In the genomic region with DNA sequence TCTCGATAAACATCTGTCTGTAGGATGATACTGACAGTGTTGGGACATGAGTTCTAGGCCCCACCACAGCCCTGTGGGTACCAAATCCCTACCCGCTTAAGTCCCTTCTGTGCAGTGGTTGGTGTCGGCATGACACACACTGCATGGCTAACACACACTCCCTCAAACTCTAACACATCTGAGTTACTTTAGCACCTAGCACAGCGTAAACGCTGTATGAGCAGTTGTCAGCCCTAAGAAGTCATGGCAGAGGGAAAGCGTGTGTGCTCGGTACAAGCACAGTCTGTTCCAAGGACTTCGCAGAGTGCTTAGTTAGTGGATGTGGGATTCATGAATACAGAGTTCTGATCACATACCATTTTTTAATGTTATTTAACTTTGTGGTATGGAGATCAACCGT, we compare ENCODE assay signal across 11 mouse cellular contexts. TPM values are rescaled to one million over a fixed set of nuclear protein-coding genes. Genes with fewer than 3 reads are reported as not detected.
DNase-seq lines count a peak whose midpoint lies in the region; ATAC-seq and TF ChIP-seq lines count a peak whose summit lies in the region.
"Had no signal": no experiment of that assay in that cellular context is flagged by ENCODE, and none has a peak within 500 bp of the region (broad histone marks: within the 10 kb centered on the region; RNA-seq: fewer than 3 reads in every experiment).

No protein-coding gene starts in this region.

- no peak for ATAC-seq in embryonic facial prominence, embryonic 15.5 days (ENCODE audit: insufficient number of reproducible peaks, low FRiP score, low TSS enrichment, low read depth)
- ATAC-seq: midbrain, embryonic 15.5 days had no signal

- H3K27ac ChIP-seq in heart, embryonic 10.5 days, result peak overlapping the region; percentile 77; the same call in 1 of the 2 replicates
- peak overlapping the region; percentile 63; the same call in 1 of the 2 replicates for H3K27ac ChIP-seq in layer of hippocampus, adult 2 months
- peak overlapping the region; percentile 75; the same call in 1 of the 2 replicates for H3K27ac ChIP-seq in embryonic facial prominence, embryonic 15.5 days (replicated peaks)
- H3K27ac ChIP-seq: midbrain, embryonic 15.5 days; neural tube, embryonic 13.5 days had no signal

- H3K27me3 ChIP-seq in heart, embryonic 10.5 days (ENCODE audit: insufficient read depth, poor library complexity, severe bottlenecking), result no peaks in the 10 kb centered on the region
- H3K27me3 ChIP-seq in E14TG2a.4 (ENCODE audit: insufficient read depth, low read length), result no peaks in the 10 kb centered on the region
- H3K27me3 ChIP-seq in embryonic facial prominence, embryonic 15.5 days, result no peaks in the 10 kb centered on the region
- H3K27me3 ChIP-seq: midbrain, embryonic 15.5 days; neural tube, embryonic 13.5 days had no signal

- TF ChIP-seq CTCF in layer of hippocampus, adult 2 months (conservative IDR thresholded peaks at IDR 0.05), result no peak
- no peak for TF ChIP-seq CTCF in E14TG2a.4 (conservative IDR thresholded peaks at IDR 0.05; ENCODE audit: low read length)

- DNase-seq in heart, embryonic 10.5 days (ENCODE audit: low spot score), result no peak
- no peak for DNase-seq in heart, adult 8-10 months (ENCODE audit: low spot score)
- no peak for DNase-seq in layer of hippocampus, adult 2 months (ENCODE audit: low spot score in 2 of 2)
- no peak for DNase-seq in layer of hippocampus, postnatal 10 days (ENCODE audit: low spot score in 2 of 2)
- no peak for DNase-seq in thymus, adult 18-20 months
- DNase-seq in urinary bladder, adult 2 months (ENCODE audit: low spot score), result no peak

- H3K9me3 ChIP-seq in heart, embryonic 10.5 days, result no peaks in the 10 kb centered on the region
- H3K9me3 ChIP-seq in E14TG2a.4 (ENCODE audit: low read length), result no peaks in the 10 kb centered on the region
- H3K9me3 ChIP-seq in embryonic facial prominence, embryonic 15.5 days (replicated peaks), result no peaks in the 10 kb centered on the region
- H3K9me3 ChIP-seq: G1E; midbrain, embryonic 15.5 days; neural tube, embryonic 13.5 days had no signal

- no peak overlapping the region for H3K4me3 ChIP-seq in heart, embryonic 10.5 days
- no peak overlapping the region for H3K4me3 ChIP-seq in layer of hippocampus, adult 2 months
- peak overlapping the region; percentile 54; the same call in 1 of the 2 replicates for H3K4me3 ChIP-seq in E14TG2a.4 (replicated peaks; ENCODE audit: low read length)
- no peak overlapping the region for H3K4me3 ChIP-seq in embryonic facial prominence, embryonic 15.5 days (replicated peaks)
- H3K4me3 ChIP-seq: midbrain, embryonic 15.5 days; neural tube, embryonic 13.5 days had no signal

- no peak overlapping the region for H3K9ac ChIP-seq in embryonic facial prominence, embryonic 15.5 days
- H3K9ac ChIP-seq: midbrain, embryonic 15.5 days; neural tube, embryonic 13.5 days had no signal

- H3K4me2 ChIP-seq in embryonic facial prominence, embryonic 15.5 days (replicated peaks), result no peak overlapping the region
- H3K4me2 ChIP-seq: midbrain, embryonic 15.5 days; neural tube, embryonic 13.5 days had no signal

- peaks cover 21% of the 10 kb centered on the region; the same call in 1 of the 2 replicates for H3K36me3 ChIP-seq in heart, embryonic 10.5 days
- no peaks in the 10 kb centered on the region for H3K36me3 ChIP-seq in E14TG2a.4 (ENCODE audit: insufficient read depth, low read length)
- H3K36me3 ChIP-seq in embryonic facial prominence, embryonic 15.5 days, result no peaks in the 10 kb centered on the region
- H3K36me3 ChIP-seq: midbrain, embryonic 15.5 days had no signal

- WGBS in heart, embryonic 10.5 days, result 91% methylated on average over 9 of the region's 9 CpGs
- 91% methylated on average over 9 of the region's 9 CpGs for WGBS in embryonic facial prominence, embryonic 15.5 days

- peaks cover 23% of the 10 kb centered on the region for H3K4me1 ChIP-seq in heart, embryonic 10.5 days
- peaks cover 20% of the 10 kb centered on the region for H3K4me1 ChIP-seq in E14TG2a.4 (replicated peaks; ENCODE audit: low read depth, low read length)
- H3K4me1 ChIP-seq in embryonic facial prominence, embryonic 15.5 days, result peaks cover 14% of the 10 kb centered on the region
- H3K4me1 ChIP-seq: midbrain, embryonic 15.5 days; neural tube, embryonic 13.5 days had no signal

RNA-seq across cellular contexts. Expression of gene Strn3, which starts 38.1 kb away (rescaled TPM):
- polyA plus RNA-seq in heart, embryonic 10.5 days (2016; fragmentation: Nextera tagmentation; extraction: Ambion mirVana), result 37.6 and 39.3 TPM in 2 replicates
- 100 to 1,000 TPM in 2 of 4 experiments, 10 to 100 TPM in 2; 96.2 to 109 (median 103) TPM for total RNA-seq in heart, adult 8-10 months (2022)
- 10 to 100 TPM; 90.6 to 92.0 TPM for total RNA-seq in layer of hippocampus, adult 2 months (2021)
- 10 to 100 TPM; 80.5 to 82.6 TPM for total RNA-seq in layer of hippocampus, postnatal 10 days (2021)
- polyA plus RNA-seq in embryonic facial prominence, embryonic 15.5 days (2015; fragmentation: Nextera tagmentation; extraction: Ambion mirVana), result 49.7 and 53.3 TPM in 2 replicates
- 57.3 and 66.6 TPM in 2 replicates for polyA plus RNA-seq in urinary bladder, adult 2 months (2012; rRNA removed)

RNA-seq across cellular contexts. Expression of gene Ap4s1, which starts 39.0 kb away (rescaled TPM):
- 34.9 and 36.2 TPM in 2 replicates for polyA plus RNA-seq in heart, embryonic 10.5 days (2016; fragmentation: Nextera tagmentation; extraction: Ambion mirVana)
- 10 to 100 TPM; 53.3 to 65.5 (median 58.8) TPM for total RNA-seq in heart, adult 8-10 months (2022)
- total RNA-seq in layer of hippocampus, adult 2 months (2021), result 10 to 100 TPM; 43.7 to 44.7 TPM
- 10 to 100 TPM; 39.3 to 39.5 TPM for total RNA-seq in layer of hippocampus, postnatal 10 days (2021)
- polyA plus RNA-seq in embryonic facial prominence, embryonic 15.5 days (2015; fragmentation: Nextera tagmentation; extraction: Ambion mirVana), result 27.3 and 31.4 TPM in 2 replicates
- 32.5 and 39.1 TPM in 2 replicates for polyA plus RNA-seq in urinary bladder, adult 2 months (2012; rRNA removed)
